Mouse (Mus musculus): ENCODE data around the gene Atp5g1.
"Not testable (repeated sequence)": the region's sequence is repeated elsewhere in the genome, so short reads cannot be mapped to it uniquely, and the experiment has no call there.

Gene Atp5g1

DNA sequence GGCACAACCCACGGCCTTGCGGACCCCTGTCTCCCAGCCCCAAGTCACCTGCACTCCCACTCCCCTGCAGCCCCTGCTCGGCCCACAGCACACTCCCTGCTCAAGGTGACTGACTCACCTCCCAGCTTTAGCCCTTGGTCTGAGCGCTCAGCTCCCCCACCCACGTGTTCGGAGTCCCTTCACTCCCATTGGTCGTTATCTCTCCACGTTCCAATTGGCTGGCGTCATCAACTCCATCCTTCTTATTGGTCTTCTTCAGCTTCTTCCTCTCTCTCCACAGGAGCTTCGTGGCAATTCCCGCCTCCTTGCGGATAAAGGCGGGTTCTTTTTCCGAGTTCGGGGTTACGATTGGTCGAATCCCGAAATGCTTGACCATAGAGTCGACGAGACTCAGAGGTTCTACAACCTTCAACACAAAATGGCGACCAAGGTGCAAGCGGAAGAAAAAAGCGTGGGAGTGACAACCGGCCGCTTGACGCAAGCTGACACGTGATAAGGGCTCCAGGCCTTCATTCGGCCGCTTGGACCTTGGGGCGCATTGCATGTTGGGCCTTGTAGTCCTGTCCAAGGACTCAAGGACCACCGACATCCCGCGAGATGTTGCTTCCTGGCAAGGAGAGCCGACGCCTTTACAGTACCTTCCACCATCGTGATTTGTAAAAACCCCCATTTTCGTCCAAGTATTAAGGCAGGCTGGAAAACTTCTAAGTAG, at the start of gene Atp5g1:
Gene Atp5g1 (minus strand): TSS at position 162 of the 712 bp plus-strand sequence.
- in situ Hi-C loops (cut with MboI; ENCODE audit: unreplicated experiment in 2 of 2), result loop anchor here (25.0 kb wide), 1 partner anchor 787 kb away; no protein-coding TSS in a partner anchor

- in situ Hi-C loops (cut with MboI; ENCODE audit: unreplicated experiment in 2 of 2), result no loop called here
Observed at GRCm38 (mm10) chr11:96124052-96124914, 48.8 kb upstream of the Atp5g1 start.

GRCm38 (mm10) chr11:96122806-96123205, 47.3 kb upstream of the Atp5g1 start:
- in situ Hi-C loops (cut with MboI; ENCODE audit: unreplicated experiment in 2 of 2), result not testable (repeated sequence)

DNA sequence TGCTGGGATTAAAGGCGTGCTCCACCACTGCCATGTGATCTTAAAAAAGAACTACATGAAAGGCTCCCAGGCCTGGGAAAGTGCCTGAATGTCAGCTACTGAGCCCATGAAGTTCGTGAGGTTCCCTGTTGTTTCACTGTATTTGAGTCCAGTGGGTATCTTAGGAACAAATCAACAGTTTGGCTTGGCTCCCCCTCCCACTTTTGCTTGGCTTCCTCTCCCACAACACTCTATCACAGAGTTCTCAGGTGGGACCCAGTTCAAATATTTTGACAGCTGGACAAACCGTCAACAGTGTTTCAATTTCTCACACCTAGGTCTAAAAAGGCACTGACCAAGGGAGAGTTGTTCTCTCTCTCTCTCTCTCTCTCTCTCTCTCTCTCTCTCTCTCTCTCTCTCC, 43.9 kb upstream of the Atp5g1 start:
- in situ Hi-C loops (cut with MboI; ENCODE audit: unreplicated experiment in 2 of 2), result no loop called here

DNA sequence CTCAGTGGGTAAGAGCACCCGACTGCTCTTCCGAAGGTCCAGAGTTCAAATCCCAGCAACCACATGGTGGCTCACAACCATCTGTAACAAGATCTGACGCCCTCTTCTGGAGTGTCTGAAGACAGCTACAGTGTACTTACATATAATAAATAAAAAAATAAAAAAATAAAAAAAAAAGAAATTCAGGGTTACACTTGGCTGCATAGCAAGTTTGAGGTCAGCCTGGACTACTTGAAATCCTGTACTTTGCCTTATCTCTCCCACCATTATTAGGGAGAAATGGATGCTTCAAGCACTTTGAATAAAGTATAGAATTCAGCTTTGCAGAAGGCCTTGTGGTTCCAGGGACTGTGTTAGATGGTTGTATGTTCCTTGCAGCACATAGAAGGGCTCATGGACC, 41.5 kb upstream of the Atp5g1 start:
- in situ Hi-C loops (cut with MboI; ENCODE audit: unreplicated experiment in 2 of 2), result not testable (repeated sequence)

- in situ Hi-C loops (cut with MboI; ENCODE audit: unreplicated experiment in 2 of 2), result no loop called here
Observed at GRCm38 (mm10) chr11:96116116-96116515, 40.6 kb upstream of the Atp5g1 start.

DNA sequence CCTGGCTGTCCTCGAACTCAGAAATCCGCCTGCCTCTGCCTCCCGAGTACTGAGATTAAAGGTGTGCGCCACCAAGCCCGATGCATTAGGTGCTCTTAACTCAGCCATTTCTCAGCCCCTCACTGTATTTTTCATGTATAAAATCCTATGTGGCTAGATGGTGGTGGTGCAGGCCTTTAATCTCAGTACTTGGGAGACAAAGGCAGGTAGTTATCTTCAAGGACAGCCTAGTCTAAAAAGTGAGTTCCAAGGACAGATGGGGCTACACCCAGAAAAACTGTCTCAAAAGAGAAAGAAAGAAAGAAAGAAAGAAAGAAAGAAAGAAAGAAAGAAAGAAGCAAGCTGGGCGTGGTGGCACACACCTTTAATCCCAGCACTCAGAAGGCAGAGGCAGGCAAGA, 39.9 kb upstream of the Atp5g1 start:
- in situ Hi-C loops (cut with MboI; ENCODE audit: unreplicated experiment in 2 of 2), result no loop called here

DNA sequence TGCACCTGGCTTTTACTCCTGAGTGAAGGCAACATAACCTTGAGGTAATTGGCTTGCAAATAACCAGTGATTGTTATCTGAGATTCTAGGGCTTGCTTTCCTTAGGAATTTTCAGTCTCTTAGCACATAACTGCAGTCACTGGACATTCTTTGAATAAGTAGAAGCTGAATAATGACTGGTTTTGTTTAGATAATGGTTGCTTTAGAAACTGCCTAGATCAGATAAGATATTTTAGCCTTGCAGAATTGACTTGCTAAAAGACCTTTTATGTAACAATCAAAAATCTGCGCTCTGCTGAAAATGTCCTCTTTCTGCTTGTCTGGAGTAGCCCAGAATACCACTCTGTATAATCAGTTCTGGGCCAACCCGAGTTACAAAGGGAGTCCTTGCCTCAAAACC, 38.6 kb upstream of the Atp5g1 start:
- in situ Hi-C loops (cut with MboI; ENCODE audit: unreplicated experiment in 2 of 2), result no loop called here

DNA sequence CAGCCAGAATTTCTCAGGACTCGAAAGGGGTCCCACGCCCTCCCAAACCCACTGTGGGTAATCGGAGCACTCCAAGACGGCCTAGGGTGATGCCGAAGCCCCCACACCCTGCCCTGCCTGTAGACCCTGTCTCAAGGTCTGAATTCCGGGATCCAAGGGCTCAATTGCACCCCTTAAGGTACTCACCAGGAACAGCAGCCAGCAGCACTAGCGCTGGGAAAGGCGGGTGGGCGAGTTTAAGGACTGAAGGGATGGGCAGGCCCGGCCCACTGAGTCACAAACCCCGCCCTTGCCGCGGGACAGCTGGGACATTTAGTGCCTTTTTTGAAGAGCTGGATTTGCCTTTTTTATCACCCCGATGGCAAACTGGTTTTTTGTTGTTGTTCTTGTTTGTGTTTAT, 36.3 kb upstream of the Atp5g1 start, which contains the start of gene Calcoco2:
Gene Calcoco2 (minus strand): TSS at position 214 of the 400 bp plus-strand sequence.
- in situ Hi-C loops (cut with MboI; ENCODE audit: unreplicated experiment in 2 of 2), result no loop called here

- in situ Hi-C loops (cut with MboI; ENCODE audit: unreplicated experiment in 2 of 2), result not testable (repeated sequence)
Observed at GRCm38 (mm10) chr11:96110950-96111349, 35.5 kb upstream of the Atp5g1 start.

- in situ Hi-C loops (cut with MboI; ENCODE audit: unreplicated experiment in 2 of 2), result no loop called here
Observed at GRCm38 (mm10) chr11:96108376-96108775, 32.9 kb upstream of the Atp5g1 start.

GRCm38 (mm10) chr11:96093361-96093760, 17.9 kb upstream of the Atp5g1 start:
- in situ Hi-C loops (cut with MboI; ENCODE audit: unreplicated experiment in 2 of 2), result loop anchor here (5.0 to 25.0 kb wide), 5 partner anchors 139 to 769 kb away; no protein-coding TSS in a partner anchor

DNA sequence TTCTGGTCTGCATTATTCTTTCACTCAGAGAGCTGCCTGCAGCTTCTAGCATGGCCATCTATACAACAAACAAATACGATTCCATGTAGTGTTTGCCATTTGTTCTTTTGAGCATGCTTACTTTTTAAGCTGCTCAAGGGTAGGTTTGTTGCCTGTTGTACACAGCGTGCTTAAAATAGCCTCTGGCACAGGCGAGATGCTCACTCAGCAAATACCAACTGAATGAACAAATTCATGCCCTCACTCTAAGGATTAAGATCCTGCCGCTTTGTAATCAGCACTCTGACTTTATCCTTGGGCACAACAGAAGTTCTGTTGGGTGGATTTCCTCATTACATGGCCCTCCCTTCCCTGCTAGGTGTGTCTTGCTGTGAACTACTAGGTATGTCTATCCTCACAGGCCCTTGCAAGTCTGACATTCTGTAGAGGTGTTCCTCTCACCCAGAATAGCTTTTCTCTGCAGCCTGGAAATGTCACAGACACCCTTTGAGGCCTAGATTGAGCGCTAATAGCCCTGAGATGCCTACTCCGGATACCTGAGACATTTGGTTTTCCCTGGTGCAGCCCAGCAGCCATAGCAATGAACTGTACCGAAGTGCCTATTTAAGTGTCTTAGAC, 17.3 kb upstream of the Atp5g1 start:
- in situ Hi-C loops (cut with MboI; ENCODE audit: unreplicated experiment in 2 of 2), result loop anchor here (5.0 to 25.0 kb wide), 5 partner anchors 140 to 770 kb away; no protein-coding TSS in a partner anchor

DNA sequence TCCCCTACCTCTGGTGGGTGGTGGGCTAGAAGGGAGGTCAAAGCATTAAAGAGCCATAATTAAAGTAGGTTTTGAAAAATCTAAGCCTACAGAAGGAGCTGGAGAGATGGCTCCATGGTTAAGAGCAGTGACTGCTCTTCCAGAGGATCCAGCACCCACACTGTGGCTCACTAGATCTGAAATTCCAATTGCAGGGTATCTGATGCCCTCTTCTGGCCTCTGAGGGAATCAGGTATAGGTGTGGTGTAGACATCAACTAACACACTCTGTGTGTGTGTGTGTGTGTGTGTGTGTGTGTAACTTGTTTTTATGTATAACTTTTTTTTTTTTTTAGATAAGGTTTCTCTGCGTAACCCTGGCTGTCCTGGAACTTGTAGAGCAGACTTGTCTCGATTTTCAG, 15.6 kb upstream of the Atp5g1 start:
- in situ Hi-C loops (cut with MboI; ENCODE audit: unreplicated experiment in 2 of 2), result loop anchor here (5.0 to 25.0 kb wide), 5 partner anchors 141 to 771 kb away; no protein-coding TSS in a partner anchor

DNA sequence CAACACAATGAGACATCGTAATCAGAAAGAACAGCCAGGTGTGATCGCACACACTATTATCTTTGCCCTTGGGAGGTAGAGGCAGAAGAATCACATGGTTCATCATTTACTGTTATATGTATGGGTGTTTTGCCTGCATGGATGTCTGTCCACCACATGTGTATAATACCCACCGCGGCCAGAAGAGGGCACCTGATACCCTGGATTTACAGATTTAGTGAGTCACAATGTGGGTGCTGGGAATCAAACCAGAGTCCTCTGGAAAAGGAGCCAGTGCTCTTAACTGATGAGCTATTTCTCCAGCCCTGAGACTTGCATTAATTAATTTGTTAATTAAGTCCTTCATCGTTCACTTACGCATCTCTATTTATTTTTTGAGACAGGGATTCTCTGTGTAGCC, 12.5 kb upstream of the Atp5g1 start:
- in situ Hi-C loops (cut with MboI; ENCODE audit: unreplicated experiment in 2 of 2), result loop anchor here (25.0 kb wide), 1 partner anchor 774 kb away; no protein-coding TSS in a partner anchor

DNA sequence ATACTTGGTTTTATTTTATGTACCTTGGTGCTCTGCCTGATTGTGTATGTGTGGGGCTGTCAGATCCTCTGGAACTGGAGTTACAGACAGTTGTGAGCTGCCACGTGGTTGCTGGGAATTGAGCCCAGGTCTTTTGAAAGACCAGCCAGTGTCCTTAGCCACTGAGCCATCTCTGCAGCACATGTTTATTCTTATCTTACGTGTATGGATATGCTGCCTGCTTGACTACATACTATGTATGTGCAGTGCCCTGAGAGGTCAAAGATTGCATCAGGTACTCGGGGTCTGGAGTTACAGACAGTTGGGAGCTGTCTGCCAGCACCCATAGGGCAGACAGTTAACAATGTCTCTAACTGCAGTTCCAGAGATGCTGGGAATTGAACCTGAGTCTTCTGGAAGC, 7.2 kb upstream of the Atp5g1 start:
- in situ Hi-C loops (cut with MboI; ENCODE audit: unreplicated experiment in 2 of 2), result loop anchor here (25.0 kb wide), 1 partner anchor 780 kb away; no protein-coding TSS in a partner anchor

- in situ Hi-C loops (cut with MboI; ENCODE audit: unreplicated experiment in 2 of 2), result loop anchor here (25.0 kb wide), 1 partner anchor 782 kb away; no protein-coding TSS in a partner anchor
Observed at GRCm38 (mm10) chr11:96080736-96081135, 5.3 kb upstream of the Atp5g1 start.

GRCm38 (mm10) chr11:96076221-96077105, 993 bp upstream of the Atp5g1 start:
- in situ Hi-C loops (cut with MboI; ENCODE audit: unreplicated experiment in 2 of 2), result loop anchor here (25.0 kb wide), 1 partner anchor 786 kb away; no protein-coding TSS in a partner anchor

DNA sequence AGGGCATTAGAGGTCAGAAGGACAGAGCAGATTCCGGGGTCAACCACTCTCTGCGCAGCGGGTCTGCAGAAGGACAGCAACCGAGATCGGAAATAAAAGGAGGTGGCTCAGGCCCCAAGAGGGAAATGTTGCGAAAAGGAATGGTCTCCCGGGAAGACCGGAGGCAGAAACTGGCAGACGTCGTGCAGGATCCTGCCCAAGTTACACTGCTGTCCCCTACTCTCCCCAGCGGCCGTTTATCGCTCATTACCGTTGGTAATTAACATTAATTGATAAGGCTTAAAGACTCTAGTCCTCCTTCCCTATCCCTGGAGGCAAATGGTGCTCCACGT, 327 bp downstream of the Atp5g1 start:
- in situ Hi-C loops (cut with MboI; ENCODE audit: unreplicated experiment in 2 of 2), result loop anchor here (25.0 kb wide), 1 partner anchor 787 kb away; no protein-coding TSS in a partner anchor

Data from v-Abl transformed pro-B cells (cell line).